Mouse (Mus musculus): ENCODE measurements around the gene Cdadc1.

DNA sequence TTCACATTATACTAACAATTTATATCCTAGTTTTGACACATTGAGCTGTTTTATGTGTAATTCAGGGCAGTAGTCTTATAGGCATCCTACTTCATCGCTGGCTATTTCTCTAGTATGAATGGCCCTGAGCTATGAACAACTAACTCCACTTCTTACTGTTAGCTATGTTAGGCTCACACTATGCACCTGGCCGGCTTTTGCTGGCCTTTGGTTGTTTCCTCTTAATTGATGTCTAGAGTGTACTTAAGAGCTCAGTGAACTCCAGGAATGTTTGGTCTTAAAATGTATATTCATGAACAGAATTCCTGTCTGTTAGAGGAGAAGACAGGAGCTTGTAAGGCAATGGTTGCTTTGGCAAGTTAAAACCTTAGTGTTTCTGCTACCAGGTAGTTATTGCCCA, 57.5 kb downstream of the Cdadc1 start:
- TF ChIP-seq MAFK (IDR thresholded peaks at IDR 0.05; ENCODE audit: insufficient read depth, low read depth, low read length) (no peak), ZNF384 (IDR thresholded peaks at IDR 0.05; ENCODE audit: low read depth, low read length) (no peak), CHD2 (IDR thresholded peaks at IDR 0.05; ENCODE audit: low read depth, low read length) (no peak), ZC3H11A (IDR thresholded peaks at IDR 0.05; ENCODE audit: borderline replicate concordance, low read depth, low read length) (no peak), HCFC1 (IDR thresholded peaks at IDR 0.05; ENCODE audit: borderline replicate concordance, insufficient read depth, low read length) (no peak)

Measured in ES-E14 (cell line).